Mouse (Mus musculus): ENCODE measurements around the gene Aqp5.

Aqp5 gene

GRCm38 (mm10) chr15:99637405-99638123, 47.0 kb downstream of the Aqp5 start:
- no peak for DNase-seq (ENCODE audit: low spot score in 2 of 2)

GRCm38 (mm10) chr15:99638124-99638485, 47.5 kb downstream of the Aqp5 start:
- DNase-seq (ENCODE audit: low spot score in 2 of 2) = no peak

DNA sequence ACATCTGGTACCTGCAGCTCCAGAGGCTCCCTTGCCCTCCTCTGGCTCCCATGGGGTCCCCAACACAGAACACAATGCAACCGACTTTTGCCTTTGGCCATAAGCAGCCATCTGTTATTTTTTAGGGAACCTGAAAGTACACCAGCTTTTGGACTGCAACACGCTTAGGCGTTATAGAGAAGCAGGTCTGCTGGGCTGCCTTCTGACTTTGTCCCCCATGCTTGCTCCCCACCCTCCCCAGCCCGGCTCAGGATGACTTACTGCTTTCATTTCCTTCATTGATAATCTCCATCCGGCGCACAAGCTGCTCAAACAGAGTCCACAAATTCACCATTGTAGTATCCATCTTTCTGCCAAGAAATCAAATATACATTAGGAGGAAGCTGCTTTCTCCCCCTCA, 52.0 kb downstream of the Aqp5 start:
- no peak for DNase-seq (ENCODE audit: low spot score in 2 of 2)

DNA sequence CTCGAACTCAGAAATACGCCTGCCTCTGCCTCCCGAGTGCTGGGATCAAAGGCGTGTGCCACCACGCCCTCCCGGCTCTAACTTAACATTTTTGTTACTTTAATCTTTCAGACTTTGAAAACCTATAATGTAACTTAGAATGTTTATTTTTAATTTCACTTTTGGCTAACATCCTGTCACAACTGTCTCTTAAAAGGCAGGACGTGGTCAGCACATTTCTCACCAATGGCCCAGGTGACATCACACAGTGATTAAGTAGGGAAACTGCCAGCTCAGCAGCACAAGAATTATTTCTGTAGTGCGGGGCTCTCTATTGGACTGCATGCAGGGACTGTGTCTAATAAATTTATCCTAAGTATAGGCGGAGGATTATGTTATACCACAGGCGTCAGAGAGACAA, 53.2 kb downstream of the Aqp5 start:
- DNase-seq (ENCODE audit: low spot score in 2 of 2) = no peak
